Mouse (Mus musculus): ENCODE results near the gene Arrdc2. TPM values are rescaled to one million over a fixed set of nuclear protein-coding genes. Genes with fewer than 3 reads are reported as not detected.
A peak's percentile ranks its signal among the peaks of the same experiment; 100 is the strongest.

Gene Arrdc2
- 11.4 and 18.8 TPM in 2 replicates for total RNA-seq (2012; rRNA removed)

DNA sequence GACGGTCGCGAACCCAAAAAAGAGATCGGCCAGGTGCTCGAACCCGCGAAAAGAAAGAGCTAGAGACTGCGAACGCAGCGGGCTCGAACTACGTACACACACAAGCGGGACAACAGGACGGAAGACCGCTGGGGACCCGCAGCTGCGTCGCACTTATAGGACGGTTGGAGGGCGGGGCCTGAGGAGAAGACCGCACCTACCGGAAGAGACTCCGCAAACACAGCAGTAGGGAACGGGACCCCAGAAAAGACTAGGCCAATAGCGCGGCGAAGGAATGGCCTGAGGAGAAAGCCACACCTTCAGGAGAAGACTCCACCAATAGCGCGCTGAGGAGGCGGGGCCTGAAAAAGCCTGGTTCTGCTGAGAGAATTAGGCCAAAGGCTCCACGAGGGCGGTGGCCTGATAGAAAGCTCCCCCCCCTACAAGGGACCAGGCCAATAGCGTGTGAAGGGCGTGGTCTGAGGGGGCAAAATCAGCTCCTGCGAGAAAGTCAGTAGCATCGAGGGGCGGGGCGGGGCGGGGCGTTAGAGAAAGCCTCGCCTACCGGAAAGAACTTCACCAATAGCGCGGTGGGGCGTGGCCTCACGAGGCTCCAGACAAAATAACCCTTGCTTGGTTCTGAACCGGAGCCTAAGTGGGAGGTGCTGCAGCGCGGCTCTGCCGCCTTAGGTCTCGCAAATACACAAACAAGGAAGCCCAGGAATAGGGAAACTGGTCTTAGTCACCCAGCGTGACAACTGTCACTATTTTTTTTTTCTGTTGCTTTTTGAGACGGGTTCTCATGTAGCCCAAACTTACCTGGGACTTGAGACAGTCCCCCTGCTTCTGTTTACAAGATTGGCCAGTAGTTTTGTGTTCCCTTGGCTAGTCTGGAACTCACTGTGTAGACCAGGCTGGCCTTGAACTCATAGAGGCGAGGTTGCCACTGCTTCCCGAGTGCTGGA, at the start of gene Arrdc2:
Gene Arrdc2, minus strand, starts transcription at position 313 of the 944 bp plus-strand sequence.
- peak within 1 kb of the TSS; percentile 72 to 78 for H3K4me3 ChIP-seq (ENCODE audit: insufficient read depth in 1 of 2, low read depth in 1 of 2, low read length in 2 of 2, poor library complexity in 1 of 2, severe bottlenecking in 1 of 2)
- peak within 1 kb of the TSS; percentile 42 for H3K27ac ChIP-seq (ENCODE audit: insufficient read depth, low read depth, low read length, poor library complexity, severe bottlenecking)
- peaks cover 18% of the 10 kb centered on the region for H3K36me3 ChIP-seq (ENCODE audit: control insufficient read depth, insufficient read depth, low read length, poor library complexity, severe bottlenecking)
- in situ Hi-C loops (cut with MboI; ENCODE audit: low sequenced_read_pairs in 2 of 2, unreplicated experiment in 2 of 2): no loop called here
- H3K9ac ChIP-seq (ENCODE audit: insufficient read depth, low read depth, low read length, poor library complexity, severe bottlenecking): peak within 1 kb of the TSS; percentile 78
- peak; percentile 100 for DNase-seq (ENCODE audit: low read depth, low spot score)
- H3K4me1 ChIP-seq (ENCODE audit: control insufficient read depth in 2 of 2, insufficient read depth in 2 of 2, low read length in 2 of 2, poor library complexity in 1 of 2): peaks cover 4 to 9% of the 10 kb centered on the region in 2 experiments; a peak in 3 of 4 replicates
- H3K9me3 ChIP-seq (ENCODE audit: control insufficient read depth, insufficient read depth, low read depth, low read length): no peaks in the 10 kb centered on the region
- TF ChIP-seq HCFC1 (IDR thresholded peaks at IDR 0.05; ENCODE audit: borderline replicate concordance, insufficient read depth, low read length) (peak; percentile 69), CHD2 (IDR thresholded peaks at IDR 0.05; ENCODE audit: low read depth, low read length) (no peak; the same call in 1 of the 2 replicates), ZC3H11A (IDR thresholded peaks at IDR 0.05; ENCODE audit: borderline replicate concordance, low read depth, low read length) (peak; percentile 28; the same call in 1 of the 2 replicates), ZNF384 (IDR thresholded peaks at IDR 0.05; ENCODE audit: low read depth, low read length) (no peak)

DNA sequence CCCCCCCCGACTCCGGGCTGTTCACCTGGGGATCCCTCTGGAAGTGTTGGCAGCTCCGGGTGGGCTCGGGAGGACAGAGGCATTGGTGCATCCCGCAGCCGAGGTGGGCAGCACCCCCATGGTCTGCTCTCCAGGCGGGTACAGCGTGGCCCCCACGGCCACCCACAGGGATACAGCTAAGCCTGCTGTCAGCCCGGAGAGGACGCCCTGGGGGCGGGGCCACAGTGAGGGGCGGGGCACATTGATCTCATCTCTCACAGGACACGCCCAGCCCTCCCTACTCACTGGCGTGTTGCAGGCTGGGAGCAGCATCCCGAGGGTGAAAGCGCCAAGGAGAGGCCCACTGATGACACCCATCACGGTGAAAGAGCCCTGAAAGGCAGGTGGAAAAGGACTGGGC, 48.1 kb upstream of the Arrdc2 start:
- peak overlapping the region in 1 of 2 experiments; percentile 47; a peak in 2 of 4 replicates for H3K4me3 ChIP-seq (ENCODE audit: insufficient read depth in 1 of 2, low read depth in 1 of 2, low read length in 2 of 2, poor library complexity in 1 of 2, severe bottlenecking in 1 of 2)
- in situ Hi-C loops (cut with MboI; ENCODE audit: low sequenced_read_pairs in 2 of 2, unreplicated experiment in 2 of 2): no loop called here
- DNase-seq (ENCODE audit: low read depth, low spot score): no peak

DNA sequence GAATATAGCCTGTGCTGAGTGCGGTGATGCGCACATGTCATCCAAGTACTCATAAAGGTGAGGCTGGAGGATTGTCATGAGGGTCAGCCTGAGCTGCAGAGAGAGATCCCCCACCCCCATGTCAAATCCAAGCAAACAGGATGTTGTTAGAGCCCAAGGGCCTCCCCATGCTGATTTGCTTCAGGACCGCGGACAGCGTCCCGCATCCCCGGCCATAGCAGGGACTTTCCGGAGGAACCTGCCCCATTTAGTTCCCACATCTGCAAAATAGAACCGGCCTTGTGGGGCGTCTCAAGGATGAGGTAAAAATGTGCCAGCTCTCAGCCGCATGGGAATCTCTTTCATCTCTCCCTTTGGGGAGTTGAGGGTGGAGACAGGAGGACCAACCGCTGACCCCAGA, 46.1 kb upstream of the Arrdc2 start:
- TF ChIP-seq HCFC1 (IDR thresholded peaks at IDR 0.05; ENCODE audit: borderline replicate concordance, insufficient read depth, low read length): no peak
- TF ChIP-seq ZC3H11A (IDR thresholded peaks at IDR 0.05; ENCODE audit: borderline replicate concordance, low read depth, low read length): no peak
- TF ChIP-seq ZNF384 (IDR thresholded peaks at IDR 0.05; ENCODE audit: low read depth, low read length): no peak
- TF ChIP-seq CHD2 (IDR thresholded peaks at IDR 0.05; ENCODE audit: low read depth, low read length): no peak
- TF ChIP-seq MAFK (IDR thresholded peaks at IDR 0.05; ENCODE audit: insufficient read depth, low read depth, low read length): no peak
- Histone ChIP-seq H3K9me3 (ENCODE audit: control insufficient read depth, insufficient read depth, low read depth, low read length) (no peaks in the 10 kb centered on the region), H3K36me3 (ENCODE audit: control insufficient read depth, insufficient read depth, low read length, poor library complexity, severe bottlenecking) (no peaks in the 10 kb centered on the region), H3K4me3 (ENCODE audit: insufficient read depth in 1 of 2, low read depth in 1 of 2, low read length in 2 of 2, poor library complexity in 1 of 2, severe bottlenecking in 1 of 2) (no peak overlapping the region), H3K9ac (ENCODE audit: insufficient read depth, low read depth, low read length, poor library complexity, severe bottlenecking) (no peak overlapping the region), H3K27ac (ENCODE audit: insufficient read depth, low read depth, low read length, poor library complexity, severe bottlenecking) (no peak overlapping the region), H3K4me1 (ENCODE audit: control insufficient read depth in 2 of 2, insufficient read depth in 2 of 2, low read length in 2 of 2, poor library complexity in 1 of 2) (peaks cover 4 to 22% of the 10 kb centered on the region in 2 experiments)
- in situ Hi-C loops (cut with MboI; ENCODE audit: low sequenced_read_pairs in 2 of 2, unreplicated experiment in 2 of 2): no loop called here
- no peak for DNase-seq (ENCODE audit: low read depth, low spot score)

More for the DNA sequence above, 48.1 kb upstream of the Arrdc2 start:
- H3K9ac ChIP-seq (ENCODE audit: insufficient read depth, low read depth, low read length, poor library complexity, severe bottlenecking): no peak overlapping the region
- no peak overlapping the region for H3K27ac ChIP-seq (ENCODE audit: insufficient read depth, low read depth, low read length, poor library complexity, severe bottlenecking)
- TF ChIP-seq CHD2 (IDR thresholded peaks at IDR 0.05; ENCODE audit: low read depth, low read length) (no peak), HCFC1 (IDR thresholded peaks at IDR 0.05; ENCODE audit: borderline replicate concordance, insufficient read depth, low read length) (no peak), ZNF384 (IDR thresholded peaks at IDR 0.05; ENCODE audit: low read depth, low read length) (no peak)
- no peaks in the 10 kb centered on the region for H3K36me3 ChIP-seq (ENCODE audit: control insufficient read depth, insufficient read depth, low read length, poor library complexity, severe bottlenecking)
- peaks cover 8 to 29% of the 10 kb centered on the region in 2 experiments for H3K4me1 ChIP-seq (ENCODE audit: control insufficient read depth in 2 of 2, insufficient read depth in 2 of 2, low read length in 2 of 2, poor library complexity in 1 of 2)
- no peaks in the 10 kb centered on the region for H3K9me3 ChIP-seq (ENCODE audit: control insufficient read depth, insufficient read depth, low read depth, low read length)

DNA sequence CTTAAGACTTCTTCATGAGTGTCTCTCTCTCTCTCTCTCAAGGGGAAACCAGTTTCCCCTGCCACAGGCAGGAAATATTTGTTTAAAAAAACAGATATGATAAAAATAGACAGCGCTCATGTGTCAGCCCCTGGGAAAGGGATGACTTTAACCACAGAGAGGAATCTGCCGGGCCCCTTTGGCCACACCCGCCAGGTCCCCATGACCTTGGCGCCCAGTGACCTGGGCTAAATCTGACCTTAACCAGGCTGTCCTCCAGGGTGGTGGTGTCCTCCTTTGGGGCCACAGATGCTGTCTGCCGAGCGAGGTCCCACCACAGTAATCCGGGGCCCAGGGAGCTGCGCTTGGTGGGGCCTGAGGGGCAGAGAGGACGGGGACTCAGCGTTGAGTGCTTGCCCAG, 45.2 kb upstream of the Arrdc2 start:
- Histone ChIP-seq H3K9ac (ENCODE audit: insufficient read depth, low read depth, low read length, poor library complexity, severe bottlenecking) (no peak overlapping the region), H3K4me1 (ENCODE audit: control insufficient read depth in 2 of 2, insufficient read depth in 2 of 2, low read length in 2 of 2, poor library complexity in 1 of 2) (peaks cover 4 to 27% of the 10 kb centered on the region in 2 experiments), H3K36me3 (ENCODE audit: control insufficient read depth, insufficient read depth, low read length, poor library complexity, severe bottlenecking) (no peaks in the 10 kb centered on the region), H3K9me3 (ENCODE audit: control insufficient read depth, insufficient read depth, low read depth, low read length) (no peaks in the 10 kb centered on the region), H3K27ac (ENCODE audit: insufficient read depth, low read depth, low read length, poor library complexity, severe bottlenecking) (no peak overlapping the region), H3K4me3 (ENCODE audit: insufficient read depth in 1 of 2, low read depth in 1 of 2, low read length in 2 of 2, poor library complexity in 1 of 2, severe bottlenecking in 1 of 2) (no peak overlapping the region)
- in situ Hi-C loops (cut with MboI; ENCODE audit: low sequenced_read_pairs in 2 of 2, unreplicated experiment in 2 of 2): no loop called here
- TF ChIP-seq MAFK (IDR thresholded peaks at IDR 0.05; ENCODE audit: insufficient read depth, low read depth, low read length) (no peak), ZNF384 (IDR thresholded peaks at IDR 0.05; ENCODE audit: low read depth, low read length) (no peak), CHD2 (IDR thresholded peaks at IDR 0.05; ENCODE audit: low read depth, low read length) (no peak), HCFC1 (IDR thresholded peaks at IDR 0.05; ENCODE audit: borderline replicate concordance, insufficient read depth, low read length) (no peak), ZC3H11A (IDR thresholded peaks at IDR 0.05; ENCODE audit: borderline replicate concordance, low read depth, low read length) (no peak)
- no peak for DNase-seq (ENCODE audit: low read depth, low spot score)

Measured in ES-E14 (cell line).